Mouse (Mus musculus): Measurements from ENCODE around the gene Tgif2lx2. TPM values are rescaled to one million over a fixed set of nuclear protein-coding genes. Genes with fewer than 3 reads are reported as not detected.
"Not testable (repeated sequence)": the region's sequence is repeated elsewhere in the genome, so short reads cannot be mapped to it uniquely, and the experiment has no call there.

Tgif2lx2 gene
- total RNA-seq (2021): not detected

DNA sequence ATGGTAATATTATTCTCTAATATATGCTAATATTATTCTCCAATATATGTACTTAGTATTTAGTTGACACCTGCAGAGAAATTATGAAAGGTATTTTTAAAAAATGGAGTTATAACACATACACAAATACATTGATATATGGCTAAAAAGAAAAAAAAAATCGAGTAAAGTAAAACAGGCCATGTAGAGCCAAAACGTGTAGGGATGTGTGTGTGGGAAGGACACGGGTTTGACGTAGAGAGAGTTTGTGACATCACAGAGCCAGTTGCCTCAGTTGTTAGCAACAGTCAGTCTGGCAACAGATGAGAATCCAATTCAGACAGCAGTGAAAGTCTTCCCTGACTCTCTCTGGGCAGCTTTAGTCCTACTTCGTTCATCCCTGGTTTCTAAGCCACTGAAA lies at the start of gene Tgif2lx2:
Tgif2lx2 (plus strand) TSS at position 301 of the 400 bp plus-strand sequence.
- DNase-seq: not testable (repeated sequence)

Other genes with a start within 250 kb of the Tgif2lx2 start
- not detected for gene Tgif2lx1, start 53.5 kb downstream of the Tgif2lx2 start, total RNA-seq (2021)

Data from layer of hippocampus, postnatal 36 days (tissue).